Mouse (Mus musculus): ENCODE measurements around the gene Trim61. TPM values are rescaled to one million over a fixed set of nuclear protein-coding genes. Genes with fewer than 3 reads are reported as not detected.

The Trim61 gene
- polyA plus RNA-seq, 1 experiment from 2014 or later: 0.13 TPM

- Histone ChIP-seq H3K27me3 (ENCODE audit: control insufficient read depth, insufficient read depth, low read length) (no peaks in the 10 kb centered on the region), H3K4me1 (ENCODE audit: control insufficient read depth, insufficient read depth, low read length) (no peaks in the 10 kb centered on the region), H3K27ac (ENCODE audit: low read depth, low read length) (no peak overlapping the region), H3K36me3 (ENCODE audit: control insufficient read depth, insufficient read depth, low read length) (no peaks in the 10 kb centered on the region), H3K9me3 (ENCODE audit: control insufficient read depth, low read length) (no peaks in the 10 kb centered on the region), H3K9ac (replicated peaks; ENCODE audit: low read depth, low read length) (no peak overlapping the region), H3K4me2 (ENCODE audit: low read depth, low read length) (no peak overlapping the region), H3K4me3 (ENCODE audit: low read depth, low read length) (no peak overlapping the region)
- WGBS: 84% methylated on average over 4 of the region's 4 CpGs
- no peak for ATAC-seq (ENCODE audit: low read depth)
Observed at GRCm38 (mm10) chr8:65047801-65048200, 29.5 kb upstream of the Trim61 start.

GRCm38 (mm10) chr8:65047193-65047592 is 28.9 kb upstream of the Trim61 start:
- no peaks in the 10 kb centered on the region for H3K9me3 ChIP-seq (ENCODE audit: control insufficient read depth, low read length)
- no peaks in the 10 kb centered on the region for H3K27me3 ChIP-seq (ENCODE audit: control insufficient read depth, insufficient read depth, low read length)
- 97% methylated on average over 4 of the region's 4 CpGs for WGBS
- H3K4me3 ChIP-seq (ENCODE audit: low read depth, low read length): no peak overlapping the region
- no peak overlapping the region for H3K4me2 ChIP-seq (ENCODE audit: low read depth, low read length)
- no peaks in the 10 kb centered on the region for H3K4me1 ChIP-seq (ENCODE audit: control insufficient read depth, insufficient read depth, low read length)
- ATAC-seq (ENCODE audit: low read depth): no peak
- H3K36me3 ChIP-seq (ENCODE audit: control insufficient read depth, insufficient read depth, low read length): no peaks in the 10 kb centered on the region
- H3K9ac ChIP-seq (replicated peaks; ENCODE audit: low read depth, low read length): no peak overlapping the region
- H3K27ac ChIP-seq (ENCODE audit: low read depth, low read length): no peak overlapping the region

DNA sequence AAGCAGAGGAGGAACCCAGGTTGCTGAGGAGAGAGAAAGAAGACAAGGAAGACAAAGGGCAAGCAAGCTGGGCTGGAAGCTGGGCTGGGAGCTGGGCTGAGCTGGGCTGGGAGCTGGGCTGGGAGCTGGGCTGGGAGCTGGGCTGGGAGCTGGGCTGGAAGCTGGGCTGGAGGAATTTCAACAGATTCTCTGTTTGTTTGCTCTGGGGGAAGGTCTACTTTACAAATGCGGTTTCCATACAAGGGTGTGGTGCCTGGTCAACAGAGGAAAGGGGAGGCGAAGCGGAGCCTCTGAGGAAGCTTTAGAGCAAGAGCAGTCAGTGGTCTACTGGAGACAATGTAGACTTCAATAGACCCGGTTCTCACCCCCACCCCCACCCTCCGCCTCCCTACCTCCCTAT is 28.2 kb upstream of the Trim61 start:
- Histone ChIP-seq H3K4me3 (ENCODE audit: low read depth, low read length) (no peak overlapping the region), H3K27me3 (ENCODE audit: control insufficient read depth, insufficient read depth, low read length) (no peaks in the 10 kb centered on the region), H3K4me1 (ENCODE audit: control insufficient read depth, insufficient read depth, low read length) (no peaks in the 10 kb centered on the region), H3K27ac (ENCODE audit: low read depth, low read length) (no peak overlapping the region), H3K36me3 (ENCODE audit: control insufficient read depth, insufficient read depth, low read length) (no peaks in the 10 kb centered on the region), H3K9ac (replicated peaks; ENCODE audit: low read depth, low read length) (no peak overlapping the region), H3K4me2 (ENCODE audit: low read depth, low read length) (no peak overlapping the region), H3K9me3 (ENCODE audit: control insufficient read depth, low read length) (no peaks in the 10 kb centered on the region)
- ATAC-seq (ENCODE audit: low read depth): no peak
- 29% methylated on average over 5 of the region's 5 CpGs for WGBS

DNA sequence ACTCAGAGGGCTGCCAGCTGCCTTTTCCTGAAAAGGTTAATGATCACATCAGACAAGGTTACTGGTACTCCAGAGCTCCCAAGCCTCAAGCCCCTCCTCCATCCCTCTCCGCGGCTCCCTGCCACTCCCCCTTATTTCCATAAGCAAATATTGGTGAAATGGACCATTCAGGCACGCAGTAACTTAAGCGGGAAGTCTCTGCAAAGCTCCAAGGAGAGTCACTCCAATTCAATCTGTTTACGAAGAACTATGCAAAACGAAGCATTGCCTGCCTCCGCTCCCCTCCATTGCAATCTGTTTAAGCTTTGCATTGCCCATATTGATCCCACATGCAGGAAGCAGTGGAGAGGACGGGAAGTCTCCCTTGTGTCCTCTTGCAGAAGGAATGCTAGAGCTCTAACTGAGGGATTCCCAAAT is 18.8 kb upstream of the Trim61 start, which contains the start of gene Apela:
Gene Apela, minus strand, starts transcription at position 220 of the 417 bp plus-strand sequence.
- Histone ChIP-seq H3K36me3 (ENCODE audit: control insufficient read depth, insufficient read depth, low read length) (no peaks in the 10 kb centered on the region), H3K4me2 (ENCODE audit: low read depth, low read length) (peak within 1 kb of the TSS; percentile 33), H3K9ac (replicated peaks; ENCODE audit: low read depth, low read length) (no peak within 1 kb of the TSS), H3K9me3 (ENCODE audit: control insufficient read depth, low read length) (no peaks in the 10 kb centered on the region), H3K4me3 (ENCODE audit: low read depth, low read length) (peak within 1 kb of the TSS; percentile 2), H3K27me3 (ENCODE audit: control insufficient read depth, insufficient read depth, low read length) (no peaks in the 10 kb centered on the region; the same call in 1 of the 2 replicates), H3K4me1 (ENCODE audit: control insufficient read depth, insufficient read depth, low read length) (no peaks in the 10 kb centered on the region), H3K27ac (ENCODE audit: low read depth, low read length) (no peak within 1 kb of the TSS)
- ATAC-seq (ENCODE audit: low read depth): peak; percentile 62; the same call in 1 of the 2 replicates
- WGBS: 3% methylated on average over 8 of the region's 8 CpGs

DNA sequence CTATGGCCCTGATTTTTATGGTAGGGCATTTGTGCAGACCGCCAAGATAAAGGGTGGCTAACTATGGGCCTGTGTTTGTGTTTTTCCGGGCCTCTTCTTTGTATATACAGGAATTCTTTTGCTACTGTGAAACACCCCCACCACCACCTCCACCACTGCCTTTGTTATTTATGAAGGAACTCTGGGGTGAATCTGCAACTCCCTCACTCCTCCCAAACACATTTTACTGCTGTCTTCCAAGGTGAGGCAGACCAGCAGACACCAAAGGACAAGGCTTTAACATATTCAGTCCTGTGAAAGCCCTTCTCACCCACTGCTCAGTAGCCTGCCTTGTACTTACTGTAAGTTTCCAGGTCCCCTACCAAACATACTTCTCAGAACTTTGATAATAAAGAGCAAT is 15.8 kb upstream of the Trim61 start:
- WGBS: 10% methylated on average over 2 of the region's 2 CpGs
- Histone ChIP-seq H3K9me3 (ENCODE audit: control insufficient read depth, low read length) (no peaks in the 10 kb centered on the region), H3K36me3 (ENCODE audit: control insufficient read depth, insufficient read depth, low read length) (no peaks in the 10 kb centered on the region), H3K4me2 (ENCODE audit: low read depth, low read length) (no peak overlapping the region), H3K9ac (replicated peaks; ENCODE audit: low read depth, low read length) (no peak overlapping the region), H3K4me1 (ENCODE audit: control insufficient read depth, insufficient read depth, low read length) (no peaks in the 10 kb centered on the region), H3K27me3 (ENCODE audit: control insufficient read depth, insufficient read depth, low read length) (no peaks in the 10 kb centered on the region; the same call in 1 of the 2 replicates), H3K27ac (ENCODE audit: low read depth, low read length) (no peak overlapping the region), H3K4me3 (ENCODE audit: low read depth, low read length) (no peak overlapping the region)
- no peak for ATAC-seq (ENCODE audit: low read depth)

DNA sequence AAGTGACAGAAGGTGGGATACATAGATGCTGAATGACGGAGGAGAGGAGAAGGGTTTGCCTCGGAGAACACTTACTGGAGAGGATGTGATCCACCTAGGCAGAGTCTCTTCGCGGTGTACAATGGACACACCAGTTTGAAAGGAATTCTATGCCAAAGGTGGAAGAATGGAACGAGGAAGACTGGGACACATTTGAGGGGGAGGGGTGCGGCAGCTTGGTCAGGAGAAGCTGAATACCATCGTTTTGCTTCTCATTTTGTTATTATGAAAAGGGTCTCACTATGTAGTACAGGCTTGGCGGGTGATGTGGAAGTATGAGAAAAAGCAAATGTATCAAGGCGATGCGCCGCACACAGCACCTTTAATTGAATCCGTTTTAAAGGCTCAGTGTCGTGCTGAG is 14.7 kb upstream of the Trim61 start:
- no peaks in the 10 kb centered on the region for H3K4me1 ChIP-seq (ENCODE audit: control insufficient read depth, insufficient read depth, low read length)
- H3K4me2 ChIP-seq (ENCODE audit: low read depth, low read length): no peak overlapping the region
- H3K36me3 ChIP-seq (ENCODE audit: control insufficient read depth, insufficient read depth, low read length): no peaks in the 10 kb centered on the region
- no peaks in the 10 kb centered on the region for H3K9me3 ChIP-seq (ENCODE audit: control insufficient read depth, low read length)
- 81% methylated on average over 13 of the region's 13 CpGs for WGBS
- no peak overlapping the region for H3K4me3 ChIP-seq (ENCODE audit: low read depth, low read length)
- H3K9ac ChIP-seq (replicated peaks; ENCODE audit: low read depth, low read length): no peak overlapping the region
- H3K27ac ChIP-seq (ENCODE audit: low read depth, low read length): no peak overlapping the region
- no peak for ATAC-seq (ENCODE audit: low read depth)
- H3K27me3 ChIP-seq (ENCODE audit: control insufficient read depth, insufficient read depth, low read length): no peaks in the 10 kb centered on the region; the same call in 1 of the 2 replicates

DNA sequence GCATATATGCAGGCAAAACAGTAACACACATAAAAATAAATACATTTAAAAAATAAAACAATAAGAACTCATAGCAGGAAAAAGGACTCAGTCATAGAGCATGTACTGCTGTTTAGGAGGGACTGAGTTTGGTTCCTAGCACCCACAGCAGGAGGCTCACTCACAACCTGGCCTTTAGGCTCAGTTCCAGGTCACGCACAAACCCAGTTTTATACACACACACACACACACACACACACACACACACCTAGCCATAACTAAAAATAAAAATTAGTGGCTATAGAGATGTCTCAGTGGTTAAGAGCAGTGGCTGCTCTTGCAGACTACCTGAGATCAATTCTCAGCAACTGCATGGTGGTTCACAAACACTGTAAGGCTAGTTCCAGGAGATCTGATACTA is 13.8 kb upstream of the Trim61 start:
- H3K27me3 ChIP-seq (ENCODE audit: control insufficient read depth, insufficient read depth, low read length): no peaks in the 10 kb centered on the region; the same call in 1 of the 2 replicates
- no peak overlapping the region for H3K27ac ChIP-seq (ENCODE audit: low read depth, low read length)
- H3K4me1 ChIP-seq (ENCODE audit: control insufficient read depth, insufficient read depth, low read length): no peaks in the 10 kb centered on the region
- H3K4me2 ChIP-seq (ENCODE audit: low read depth, low read length): no peak overlapping the region
- 100% methylated on average over 1 of the region's 1 CpGs for WGBS
- H3K9me3 ChIP-seq (ENCODE audit: control insufficient read depth, low read length): no peaks in the 10 kb centered on the region
- no peak overlapping the region for H3K4me3 ChIP-seq (ENCODE audit: low read depth, low read length)
- H3K36me3 ChIP-seq (ENCODE audit: control insufficient read depth, insufficient read depth, low read length): no peaks in the 10 kb centered on the region
- no peak overlapping the region for H3K9ac ChIP-seq (replicated peaks; ENCODE audit: low read depth, low read length)
- no peak for ATAC-seq (ENCODE audit: low read depth)

GRCm38 (mm10) chr8:65030735-65031485 is 12.6 kb upstream of the Trim61 start:
- WGBS: 79% methylated on average over 4 of the region's 4 CpGs
- Histone ChIP-seq H3K36me3 (ENCODE audit: control insufficient read depth, insufficient read depth, low read length) (no peaks in the 10 kb centered on the region), H3K27ac (ENCODE audit: low read depth, low read length) (no peak overlapping the region), H3K27me3 (ENCODE audit: control insufficient read depth, insufficient read depth, low read length) (no peaks in the 10 kb centered on the region; the same call in 1 of the 2 replicates), H3K9me3 (ENCODE audit: control insufficient read depth, low read length) (no peaks in the 10 kb centered on the region), H3K4me1 (ENCODE audit: control insufficient read depth, insufficient read depth, low read length) (no peaks in the 10 kb centered on the region), H3K9ac (replicated peaks; ENCODE audit: low read depth, low read length) (no peak overlapping the region), H3K4me3 (ENCODE audit: low read depth, low read length) (no peak overlapping the region), H3K4me2 (ENCODE audit: low read depth, low read length) (no peak overlapping the region)
- no peak for ATAC-seq (ENCODE audit: low read depth)

DNA sequence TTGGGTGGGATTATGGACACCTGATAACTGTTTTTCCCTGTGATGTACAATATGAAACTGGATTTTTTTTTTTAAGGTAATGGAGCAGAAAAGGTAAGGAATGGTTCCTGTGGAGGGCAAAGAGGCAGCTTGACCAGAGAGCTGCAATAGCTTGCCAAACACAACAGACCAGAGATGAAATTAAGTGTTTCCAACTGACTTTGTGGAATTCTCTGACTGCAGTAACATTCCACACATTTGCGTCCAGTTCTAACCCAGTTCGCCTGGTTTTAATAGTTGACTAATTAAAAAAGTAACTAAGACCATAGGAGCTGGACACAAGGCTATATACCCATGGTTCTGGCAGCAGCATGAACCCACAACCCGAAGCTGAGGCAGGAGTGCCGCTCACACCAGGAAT is 11.5 kb upstream of the Trim61 start:
- H3K4me1 ChIP-seq (ENCODE audit: control insufficient read depth, insufficient read depth, low read length): no peaks in the 10 kb centered on the region
- no peak overlapping the region for H3K4me3 ChIP-seq (ENCODE audit: low read depth, low read length)
- WGBS: 83% methylated on average over 4 of the region's 4 CpGs
- no peak overlapping the region for H3K9ac ChIP-seq (replicated peaks; ENCODE audit: low read depth, low read length)
- no peak overlapping the region for H3K4me2 ChIP-seq (ENCODE audit: low read depth, low read length)
- H3K27me3 ChIP-seq (ENCODE audit: control insufficient read depth, insufficient read depth, low read length): no peaks in the 10 kb centered on the region
- no peaks in the 10 kb centered on the region for H3K9me3 ChIP-seq (ENCODE audit: control insufficient read depth, low read length)
- no peaks in the 10 kb centered on the region for H3K36me3 ChIP-seq (ENCODE audit: control insufficient read depth, insufficient read depth, low read length)
- ATAC-seq (ENCODE audit: low read depth): no peak
- no peak overlapping the region for H3K27ac ChIP-seq (ENCODE audit: low read depth, low read length)
